8 mouse cellular contexts compared by ENCODE assay signal in genomic region chr3:104638932-104639748, GRCm38 (mm10). TPM values are rescaled to one million over a fixed set of nuclear protein-coding genes. Genes with fewer than 3 reads are reported as not detected.
DNase-seq lines count a peak whose midpoint lies in the region; ATAC-seq and TF ChIP-seq lines count a peak whose summit lies in the region.

No protein-coding gene starts in this region.

- H3K4me2 ChIP-seq in intestine, postnatal 0 days (replicated peaks; ENCODE audit: low read depth) = peak overlapping the region; percentile 99
- peak overlapping the region; percentile 91 for H3K4me2 ChIP-seq in limb, embryonic 11.5 days (ENCODE audit: low read depth, severe bottlenecking)
- H3K4me2 ChIP-seq in midbrain, embryonic 12.5 days (replicated peaks) = peak overlapping the region; percentile 94

- DNase-seq in 3T3-L1 (ENCODE audit: low read depth, low spot score) = peak; percentile 76
- DNase-seq in adrenal gland, adult 18-20 months (ENCODE audit: low spot score in 2 of 2) = peak; percentile 56 to 62
- DNase-seq in embryonic facial prominence, embryonic 10.5 days (ENCODE audit: low spot score) = peak; percentile 83
- DNase-seq in limb, embryonic 11.5 days (ENCODE audit: low spot score) = peak; percentile 81
- peak in 1 of 2 experiments; percentile 48 for DNase-seq in spleen, adult 2 months (ENCODE audit: low read depth in 1 of 2, low spot score in 2 of 2)

- H3K9me3 ChIP-seq in embryonic facial prominence, embryonic 10.5 days = no peaks in the 10 kb centered on the region
- no peaks in the 10 kb centered on the region for H3K9me3 ChIP-seq in intestine, postnatal 0 days (ENCODE audit: control insufficient read depth)
- H3K9me3 ChIP-seq in limb, embryonic 11.5 days (ENCODE audit: control insufficient read depth, low read length) = no peaks in the 10 kb centered on the region
- no peaks in the 10 kb centered on the region for H3K9me3 ChIP-seq in midbrain, embryonic 12.5 days

- peak; percentile 24 for ATAC-seq in granulocyte monocyte progenitor cell, adult 5-6 weeks (replicated peaks; ENCODE audit: poor library complexity, severe bottlenecking)
- peak; percentile 75 for ATAC-seq in intestine, postnatal 0 days
- peak; percentile 71 for ATAC-seq in limb, embryonic 11.5 days (ENCODE audit: insufficient number of reproducible peaks, low FRiP score, low TSS enrichment, low read depth)
- ATAC-seq in midbrain, embryonic 12.5 days (ENCODE audit: low FRiP score, low read depth) = peak; percentile 72

- peaks cover 25% of the 10 kb centered on the region for H3K4me1 ChIP-seq in embryonic facial prominence, embryonic 10.5 days
- no peaks in the 10 kb centered on the region for H3K4me1 ChIP-seq in intestine, postnatal 0 days (replicated peaks; ENCODE audit: control insufficient read depth, insufficient read depth, low read length)
- no peaks in the 10 kb centered on the region for H3K4me1 ChIP-seq in limb, embryonic 11.5 days (ENCODE audit: control insufficient read depth, insufficient read depth, low read length)
- peaks cover 11% of the 10 kb centered on the region for H3K4me1 ChIP-seq in midbrain, embryonic 12.5 days
- no peaks in the 10 kb centered on the region; the same call in none of the 2 replicates for H3K4me1 ChIP-seq in spleen, adult 2 months (ENCODE audit: control insufficient read depth, insufficient read depth, insufficient read length)

- WGBS in embryonic facial prominence, embryonic 10.5 days = under 1% methylated on average over 58 of the region's 58 CpGs
- WGBS in intestine, postnatal 0 days = under 1% methylated on average over 57 of the region's 58 CpGs
- under 1% methylated on average over 58 of the region's 58 CpGs for WGBS in limb, embryonic 11.5 days
- under 1% methylated on average over 58 of the region's 58 CpGs for WGBS in midbrain, embryonic 12.5 days
- under 1% methylated on average over 55 of the region's 58 CpGs for WGBS in spleen, adult 2 months

- peak overlapping the region; percentile 97 for H3K27ac ChIP-seq in embryonic facial prominence, embryonic 10.5 days (replicated peaks)
- H3K27ac ChIP-seq in intestine, postnatal 0 days (ENCODE audit: low read depth, low read length) = peak overlapping the region; percentile 78
- no peak overlapping the region; the same call in 1 of the 2 replicates for H3K27ac ChIP-seq in limb, embryonic 11.5 days (replicated peaks; ENCODE audit: low read depth, low read length)
- peak overlapping the region; percentile 52; the same call in 1 of the 2 replicates for H3K27ac ChIP-seq in midbrain, embryonic 12.5 days (replicated peaks)
- peak overlapping the region; percentile 68 for H3K27ac ChIP-seq in spleen, adult 2 months (ENCODE audit: insufficient read depth, low read length)

- no peak for TF ChIP-seq POLR2A in spleen, adult 2 months (IDR thresholded peaks at IDR 0.05; ENCODE audit: low read depth, low read length)

- TF ChIP-seq CTCF in intestine, postnatal 0 days (IDR thresholded peaks at IDR 0.05; ENCODE audit: low read depth) = peak; percentile 45; the same call in 1 of the 2 replicates
- no peak for TF ChIP-seq CTCF in spleen, adult 2 months (IDR thresholded peaks at IDR 0.05; ENCODE audit: extremely low read depth, insufficient read depth, insufficient read length, insufficient replicate concordance)

- no peaks in the 10 kb centered on the region for H3K27me3 ChIP-seq in embryonic facial prominence, embryonic 10.5 days (replicated peaks; ENCODE audit: low read depth, poor library complexity, severe bottlenecking)
- H3K27me3 ChIP-seq in intestine, postnatal 0 days (replicated peaks; ENCODE audit: control insufficient read depth, insufficient read depth, low read length) = no peaks in the 10 kb centered on the region
- no peaks in the 10 kb centered on the region for H3K27me3 ChIP-seq in limb, embryonic 11.5 days (ENCODE audit: control insufficient read depth, insufficient read depth, low read length)
- peaks cover 8% of the 10 kb centered on the region for H3K27me3 ChIP-seq in midbrain, embryonic 12.5 days
- H3K27me3 ChIP-seq in spleen, adult 2 months (ENCODE audit: control insufficient read depth, insufficient read depth, low read length) = no peaks in the 10 kb centered on the region

- peak overlapping the region; percentile 80 for H3K9ac ChIP-seq in intestine, postnatal 0 days (ENCODE audit: low read depth, low read length)
- H3K9ac ChIP-seq in limb, embryonic 11.5 days (ENCODE audit: low read length) = peak overlapping the region; percentile 89
- peak overlapping the region; percentile 83 for H3K9ac ChIP-seq in midbrain, embryonic 12.5 days (replicated peaks)

- peak overlapping the region; percentile 96 for H3K4me3 ChIP-seq in embryonic facial prominence, embryonic 10.5 days
- peak overlapping the region; percentile 89 for H3K4me3 ChIP-seq in intestine, postnatal 0 days (ENCODE audit: low read depth, low read length)
- H3K4me3 ChIP-seq in limb, embryonic 11.5 days (ENCODE audit: low read depth, low read length) = peak overlapping the region; percentile 93
- H3K4me3 ChIP-seq in midbrain, embryonic 12.5 days = peak overlapping the region; percentile 82
- peak overlapping the region; percentile 91 for H3K4me3 ChIP-seq in spleen, adult 2 months (ENCODE audit: extremely low read depth, insufficient read depth, insufficient read length)

- no peaks in the 10 kb centered on the region for H3K36me3 ChIP-seq in embryonic facial prominence, embryonic 10.5 days (replicated peaks)
- no peaks in the 10 kb centered on the region for H3K36me3 ChIP-seq in intestine, postnatal 0 days (ENCODE audit: control insufficient read depth, insufficient read depth)
- H3K36me3 ChIP-seq in limb, embryonic 11.5 days (ENCODE audit: control insufficient read depth, insufficient read depth, low read length) = no peaks in the 10 kb centered on the region
- no peaks in the 10 kb centered on the region for H3K36me3 ChIP-seq in midbrain, embryonic 12.5 days
- H3K36me3 ChIP-seq in spleen, adult 2 months (ENCODE audit: control insufficient read depth, insufficient read depth, low read length) = no peaks in the 10 kb centered on the region

RNA-seq across cellular contexts. Expression of gene Slc16a1, which starts 0.7 kb away (rescaled TPM):
- 100 to 1,000 TPM in 1 of 2 experiments, 10 to 100 TPM in 1; 49.3 to 122 TPM for total RNA-seq in adrenal gland, adult 18-20 months (2021)
- 45.9 and 49.6 TPM in 2 replicates for polyA plus RNA-seq in embryonic facial prominence, embryonic 10.5 days (2016; fragmentation: Nextera tagmentation; extraction: Ambion mirVana)
- 36.4 and 42.5 TPM in 2 replicates for total RNA-seq in granulocyte monocyte progenitor cell, adult 5-6 weeks (2014; fragmentation: Nextera tagmentation)
- total RNA-seq in granulocyte monocyte progenitor cell, adult 5-6 weeks (2017) = 85.3 and 88.6 TPM in 2 replicates
- 36.6 and 36.7 TPM in 2 replicates for polyA plus RNA-seq in intestine, postnatal 0 days (2015; fragmentation: Nextera tagmentation; extraction: Ambion mirVana)
- 49.1 and 55.6 TPM in 2 replicates for polyA plus RNA-seq in limb, embryonic 11.5 days (2014; fragmentation: Nextera tagmentation; extraction: Ambion mirVana)
- polyA plus RNA-seq in midbrain, embryonic 12.5 days (2016; fragmentation: Nextera tagmentation; extraction: Ambion mirVana) = 21.4 and 23.6 TPM in 2 replicates
- 27.1 and 30.2 TPM in 2 replicates for polyA plus RNA-seq in spleen, adult 2 months (2012; rRNA removed)

Comparison
In these comparisons a context has a peak if more than half of its experiments do, and no peak if none do; other contexts are left out.
1. ATAC-seq: peak in every context shown above with its lines; median percentile 75 in intestine, postnatal 0 days; 72 in midbrain, embryonic 12.5 days; 71 in limb, embryonic 11.5 days; 24 in granulocyte monocyte progenitor cell, adult 5-6 weeks.